Mouse (Mus musculus) liver, adult 2 months (tissue): ENCODE data around the gene Gm20388. TPM values are rescaled to one million over a fixed set of nuclear protein-coding genes. Genes with fewer than 3 reads are reported as not detected.

ENCODE experiments used
- DNase-seq: peaks from one replicate; pipeline ENCODE4 v3.0.0-alpha.2; 2011; ENCODE audit warnings: low read depth, low spot score; ENCODE audit errors: extremely low read depth
- H3K27ac ChIP-seq: fragments of 200-500 bp; replicated peaks from 2 replicates; pipeline ENCODE4 v1.5.1; 2012; ENCODE audit warnings: low read depth, mild to moderate bottlenecking, control low read depth, inconsistent platforms, low read length; ENCODE audit not compliant: insufficient read depth
- H3K27me3 ChIP-seq: fragments of 200-500 bp; 2 replicates; pipeline ENCODE4 v1.6.1; 2012; ENCODE audit warnings: mild to moderate bottlenecking, moderate library complexity, low read length, inconsistent platforms; ENCODE audit not compliant: control insufficient read depth, insufficient read depth
- H3K36me3 ChIP-seq: fragments of 200-500 bp; 2 replicates; pipeline ENCODE4 v1.6.1; 2012; ENCODE audit warnings: low read length, inconsistent platforms; ENCODE audit not compliant: control insufficient read depth, insufficient read depth
- H3K4me1 ChIP-seq: fragments of 200-500 bp; 2 replicates; pipeline ENCODE4 v1.6.1; 2011; ENCODE audit warnings: low read length; ENCODE audit not compliant: control insufficient read depth, insufficient read depth
- H3K4me3 ChIP-seq: fragments of 200-500 bp; 2 replicates; pipeline ENCODE4 v1.5.1; 2011; ENCODE audit warnings: low read depth, mild to moderate bottlenecking, control low read depth, low read length, moderate library complexity; ENCODE audit not compliant: insufficient read depth
- H3K79me2 ChIP-seq: fragments of 200-500 bp; 2 replicates; pipeline ENCODE4 v1.6.1; 2012; ENCODE audit warnings: inconsistent platforms, mild to moderate bottlenecking, low read length, moderate library complexity; ENCODE audit not compliant: control insufficient read depth, insufficient read depth
- H3K9ac ChIP-seq: fragments of 200-500 bp; 2 replicates; pipeline ENCODE4 v1.6.1; 2012; ENCODE audit warnings: low read depth, mild to moderate bottlenecking, control low read depth, inconsistent platforms, low read length
- CTCF ChIP-seq: fragments of 200-500 bp; IDR thresholded peaks from 2 replicates; pipeline ENCODE4 v1.5.1; 2011; ENCODE audit warnings: low read depth, low read length, control low read depth
- POLR2A ChIP-seq: fragments of 200-500 bp; IDR thresholded peaks from 2 replicates; pipeline ENCODE4 v1.6.1; 2011; ENCODE audit warnings: low read length, control low read depth; ENCODE audit not compliant: insufficient read depth; ENCODE audit errors: extremely low read depth
- WGBS: fragments of 180-500 bp; shearing (Covaris S2); methylation state at CpG from one replicate; pipeline ENCODE4 v1.1.7; 2018; 5-methylcytosine and 5-hydroxymethylcytosine counted together
- polyA plus RNA-seq: library from polyadenylated mRNA; depleted of rRNA; stranded (reverse); fragments of >200 nt; gene quantifications from 2 replicates; pipeline ENCODE4 v1.2.3, GENCODE M21; 2012
- total RNA-seq: library from RNA; depleted of rRNA; stranded (reverse); fragments of >200 nt; gene quantifications from 2 replicates; pipeline ENCODE4 v1.2.3, GENCODE M21; 2014

Gm20388 gene
- total and polyA plus RNA-seq, 2 experiments: 6.4 to 19.9 TPM

- no peaks in the 10 kb centered on the region for H3K4me1 ChIP-seq
- no peak for DNase-seq
- H3K4me3 ChIP-seq: no peak overlapping the region
- no peaks in the 10 kb centered on the region for H3K27me3 ChIP-seq
- peaks cover 50% of the 10 kb centered on the region for H3K36me3 ChIP-seq
- no peak for TF ChIP-seq POLR2A
- TF ChIP-seq CTCF: no peak
- no peak overlapping the region for H3K9ac ChIP-seq
- peaks cover 5% of the 10 kb centered on the region; the same call in 1 of the 2 replicates for H3K79me2 ChIP-seq
- no peak overlapping the region for H3K27ac ChIP-seq
These were observed 2483.1 kb downstream of the Gm20388 start for GRCm38 (mm10) chr8:122393717-122394116.

GRCm38 (mm10) chr8:122395291-122395690 lies 2484.7 kb downstream of the Gm20388 start:
- Histone ChIP-seq H3K79me2 (no peaks in the 10 kb centered on the region; the same call in 1 of the 2 replicates), H3K36me3 (peaks cover 48% of the 10 kb centered on the region), H3K9ac (no peak overlapping the region), H3K27ac (no peak overlapping the region), H3K4me1 (no peaks in the 10 kb centered on the region), H3K27me3 (no peaks in the 10 kb centered on the region), H3K4me3 (no peak overlapping the region)
- 85% methylated on average over 6 of the region's 6 CpGs for WGBS
- TF ChIP-seq CTCF (no peak), POLR2A (no peak)
- no peak for DNase-seq

GRCm38 (mm10) chr8:122398186-122398585 lies 2487.5 kb downstream of the Gm20388 start:
- no peaks in the 10 kb centered on the region for H3K4me1 ChIP-seq
- TF ChIP-seq POLR2A (no peak), CTCF (no peak)
- H3K4me3 ChIP-seq: no peak overlapping the region
- H3K79me2 ChIP-seq: no peaks in the 10 kb centered on the region; the same call in 1 of the 2 replicates
- WGBS: 96% methylated on average over 9 of the region's 9 CpGs
- H3K36me3 ChIP-seq: peaks cover 59% of the 10 kb centered on the region
- no peak overlapping the region for H3K9ac ChIP-seq
- no peak for DNase-seq
- H3K27ac ChIP-seq: no peak overlapping the region
- no peaks in the 10 kb centered on the region for H3K27me3 ChIP-seq

GRCm38 (mm10) chr8:122405146-122405805 lies 2494.6 kb downstream of the Gm20388 start:
- Histone ChIP-seq H3K27me3 (no peaks in the 10 kb centered on the region), H3K36me3 (peaks cover 57% of the 10 kb centered on the region), H3K4me1 (peaks cover 9% of the 10 kb centered on the region), H3K79me2 (no peaks in the 10 kb centered on the region; the same call in 1 of the 2 replicates), H3K4me3 (no peak overlapping the region), H3K27ac (no peak overlapping the region), H3K9ac (no peak overlapping the region)
- DNase-seq: peak; percentile 79
- WGBS: 38% methylated on average over 9 of the region's 9 CpGs
- TF ChIP-seq CTCF: no peak
- TF ChIP-seq POLR2A: no peak

GRCm38 (mm10) chr8:122407678-122408077 lies 2497.0 kb downstream of the Gm20388 start:
- Histone ChIP-seq H3K9ac (no peak overlapping the region), H3K27me3 (no peaks in the 10 kb centered on the region), H3K36me3 (peaks cover 48% of the 10 kb centered on the region), H3K4me1 (peaks cover 9% of the 10 kb centered on the region), H3K79me2 (no peaks in the 10 kb centered on the region; the same call in 1 of the 2 replicates), H3K4me3 (no peak overlapping the region), H3K27ac (no peak overlapping the region)
- 92% methylated on average over 7 of the region's 7 CpGs for WGBS
- TF ChIP-seq CTCF (no peak), POLR2A (no peak)
- peak; percentile 18 for DNase-seq

- Histone ChIP-seq H3K27ac (no peak overlapping the region), H3K79me2 (no peaks in the 10 kb centered on the region), H3K9ac (no peak overlapping the region), H3K27me3 (no peaks in the 10 kb centered on the region), H3K36me3 (peaks cover 27% of the 10 kb centered on the region), H3K4me3 (no peak overlapping the region), H3K4me1 (no peaks in the 10 kb centered on the region)
- WGBS: 74% methylated on average over 9 of the region's 9 CpGs
- no peak for TF ChIP-seq CTCF
- TF ChIP-seq POLR2A: no peak
- DNase-seq: no peak
These were observed 2503.7 kb downstream of the Gm20388 start for GRCm38 (mm10) chr8:122414311-122414710.
